Mouse (Mus musculus): ENCODE measurements around the gene Ccdc189. TPM values are rescaled to one million over a fixed set of nuclear protein-coding genes. Genes with fewer than 3 reads are reported as not detected.

Ccdc189 gene
- polyA plus RNA-seq (2012; ENCODE audit: low replicate concordance): 2.1 and 3.3 TPM in 2 replicates

DNA sequence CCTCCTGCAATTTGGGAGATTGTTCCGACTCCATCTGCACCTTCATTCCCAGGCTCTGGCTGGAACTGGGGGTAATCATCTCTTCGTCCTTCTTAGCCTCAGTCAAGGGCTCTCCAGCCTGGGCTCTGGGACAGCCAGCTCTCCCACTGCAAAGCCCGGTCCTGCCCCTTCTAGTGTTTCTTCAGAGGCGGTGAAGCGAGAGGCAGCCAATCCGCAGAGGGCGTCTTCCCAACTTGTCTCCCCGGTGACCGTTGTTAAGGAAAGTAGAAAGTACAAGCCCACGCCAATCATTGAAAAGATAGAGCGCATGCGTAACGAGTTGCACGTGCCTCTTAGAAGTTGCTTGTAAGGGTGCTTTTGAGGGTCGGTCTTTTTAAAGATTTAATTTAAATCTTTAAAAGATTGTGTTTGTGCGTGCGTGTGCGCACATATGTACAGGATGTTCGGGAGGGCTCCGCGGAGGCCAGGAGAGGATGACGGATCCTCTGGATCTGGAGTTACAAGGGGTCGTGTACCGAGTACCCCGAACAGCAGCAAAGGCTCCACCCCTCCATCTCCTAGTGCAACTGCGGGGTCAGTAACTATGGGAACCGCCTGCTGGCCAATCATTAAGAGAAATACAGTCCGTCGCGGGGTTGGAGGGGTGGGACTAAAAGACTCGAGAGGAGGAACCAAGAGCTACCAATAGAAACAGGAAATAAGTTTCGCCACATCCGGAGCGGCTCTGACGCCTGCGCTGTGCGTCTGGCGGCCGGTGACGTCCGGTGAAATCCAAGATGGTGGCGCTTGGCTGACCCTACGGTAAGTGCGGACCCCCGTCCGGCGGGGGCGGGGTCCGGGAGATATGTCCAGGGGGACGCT lies at the start of gene Ccdc189, which contains the start of gene Rnf40:
Gene Ccdc189, minus strand, starts transcription at position 585 of the 861 bp plus-strand sequence.
Gene Rnf40, plus strand, starts transcription at position 757 of the 861 bp plus-strand sequence.

GRCm38 (mm10) chr7:127614891-127615843 lies 26.8 kb upstream of the Ccdc189 start, which contains the start of gene Zfp629:
Zfp629 (minus strand) TSS chr7:127615797.

DNA sequence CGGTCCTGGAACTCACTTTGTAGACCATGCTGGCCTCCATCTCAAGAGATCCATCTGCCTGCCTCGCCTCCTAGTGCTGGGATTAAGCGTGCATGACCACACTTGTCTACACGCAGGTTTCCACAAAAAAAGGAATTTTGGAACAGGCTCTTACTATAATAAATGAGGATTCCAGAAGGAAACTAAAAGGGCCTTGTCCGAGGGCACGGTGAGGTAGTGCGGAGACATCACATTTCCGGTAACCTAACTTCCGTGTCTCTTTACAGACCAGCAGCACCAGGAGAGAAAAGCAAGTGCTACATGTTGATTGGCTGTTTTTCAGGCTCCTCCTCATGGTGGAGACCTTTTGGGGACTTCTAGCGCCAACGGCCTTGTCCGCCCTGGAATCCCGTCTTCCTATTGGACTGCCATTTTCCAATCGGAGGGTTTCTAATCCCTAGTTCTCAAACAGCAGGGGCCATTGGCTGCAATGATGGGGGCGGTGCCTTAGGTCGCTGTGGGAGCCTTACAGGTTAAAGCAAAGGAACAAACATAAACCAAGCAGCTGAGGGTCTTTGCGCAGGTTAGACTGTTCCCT lies 15.4 kb downstream of the Ccdc189 start, which contains the start of gene Phkg2:
Gene Phkg2, plus strand, starts transcription at position 446 of the 577 bp plus-strand sequence.

DNA sequence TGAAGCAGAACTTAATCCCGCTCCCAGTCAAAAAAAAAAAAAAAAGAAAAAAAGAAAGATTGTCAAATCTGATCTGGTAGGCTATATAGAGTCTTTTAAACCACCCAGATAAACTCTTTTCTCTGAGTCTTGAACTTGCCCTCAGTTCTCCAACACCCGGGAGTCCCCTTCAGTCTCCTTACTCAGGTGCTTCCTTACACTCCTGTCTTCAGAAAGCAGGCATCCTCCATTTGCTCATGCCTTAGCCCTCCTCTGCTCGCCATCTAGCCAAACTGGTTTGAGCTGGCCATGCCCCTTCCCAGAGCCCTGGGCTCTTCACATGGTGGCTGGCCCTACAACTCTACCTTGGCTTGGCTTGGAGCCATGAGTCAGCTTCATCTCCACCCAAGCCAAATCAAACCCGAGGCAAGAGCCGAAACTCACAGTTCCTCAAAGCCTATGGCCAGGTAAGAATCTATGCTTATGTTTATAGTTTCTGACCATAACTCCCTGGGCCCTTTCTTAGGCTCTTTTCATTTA lies 27.0 kb downstream of the Ccdc189 start, which contains the start of gene Tmem265:
Gene Tmem265, plus strand, starts transcription at position 51 of the 519 bp plus-strand sequence.

Other genes starting within 250 kb of the Ccdc189 start
- gene Zfp768, start 243.0 kb downstream of the Ccdc189 start, polyA plus RNA-seq (2012; ENCODE audit: low replicate concordance): 11.8 and 12.1 TPM in 2 replicates
- gene Zfp747, start 212.5 kb downstream of the Ccdc189 start, polyA plus RNA-seq (2012; ENCODE audit: low replicate concordance): 6.0 and 8.8 TPM in 2 replicates
- gene 9130019O22Rik, start 201.4 kb downstream of the Ccdc189 start, polyA plus RNA-seq (2012; ENCODE audit: low replicate concordance): 1.1 and 1.4 TPM in 2 replicates
- 5.7 and 9.3 TPM in 2 replicates for gene E430018J23Rik, start 195.0 kb downstream of the Ccdc189 start, polyA plus RNA-seq (2012; ENCODE audit: low replicate concordance)
- 2.3 and 3.1 TPM in 2 replicates for gene Zfp764, start 181.8 kb downstream of the Ccdc189 start, polyA plus RNA-seq (2012; ENCODE audit: low replicate concordance)
- 25.8 and 61.8 TPM in 2 replicates for gene Zfp688, start 166.5 kb downstream of the Ccdc189 start, polyA plus RNA-seq (2012; ENCODE audit: low replicate concordance)
- 13.2 and 16.8 TPM in 2 replicates for gene Zfp689, start 139.4 kb downstream of the Ccdc189 start, polyA plus RNA-seq (2012; ENCODE audit: low replicate concordance)
- 140 and 180 TPM in 2 replicates for gene Prr14, start 129.0 kb downstream of the Ccdc189 start, polyA plus RNA-seq (2012; ENCODE audit: low replicate concordance)
- gene Fbrs, start 109.4 kb downstream of the Ccdc189 start, polyA plus RNA-seq (2012; ENCODE audit: low replicate concordance): 733 and 1,419 TPM in 2 replicates
- gene Srcap, start 76.6 kb downstream of the Ccdc189 start, polyA plus RNA-seq (2012; ENCODE audit: low replicate concordance): 63.6 and 79.8 TPM in 2 replicates
- 39.4 and 48.5 TPM in 2 replicates for gene Gm42715, start 69.0 kb downstream of the Ccdc189 start, polyA plus RNA-seq (2012; ENCODE audit: low replicate concordance)
- gene Tmem265, start 27.2 kb downstream of the Ccdc189 start, polyA plus RNA-seq (2012; ENCODE audit: low replicate concordance): 0.69 and 5.4 TPM in 2 replicates
- 32.2 and 89.3 TPM in 2 replicates for gene Phkg2, start 15.3 kb downstream of the Ccdc189 start, polyA plus RNA-seq (2012; ENCODE audit: low replicate concordance)
- 49.1 and 52.5 TPM in 2 replicates for gene Rnf40, start 172 bp upstream of the Ccdc189 start, polyA plus RNA-seq (2012; ENCODE audit: low replicate concordance)
- gene Zfp629, start 27.2 kb upstream of the Ccdc189 start, polyA plus RNA-seq (2012; ENCODE audit: low replicate concordance): 11.0 and 18.9 TPM in 2 replicates
- gene Bcl7c, start 120.3 kb upstream of the Ccdc189 start, polyA plus RNA-seq (2012; ENCODE audit: low replicate concordance): 238 and 564 TPM in 2 replicates
- gene Ctf1, start 124.1 kb upstream of the Ccdc189 start, polyA plus RNA-seq (2012; ENCODE audit: low replicate concordance): 0.25 TPM in 1 of 2 replicates, not detected in the other
- gene Ctf2, start 143.6 kb upstream of the Ccdc189 start, polyA plus RNA-seq (2012; ENCODE audit: low replicate concordance): not detected in 2 replicates
- 26.7 and 56.3 TPM in 2 replicates for gene Fbxl19, start 155.9 kb upstream of the Ccdc189 start, polyA plus RNA-seq (2012; ENCODE audit: low replicate concordance)
- gene Orai3, start 181.2 kb upstream of the Ccdc189 start, polyA plus RNA-seq (2012; ENCODE audit: low replicate concordance): 46.3 and 124 TPM in 2 replicates
- gene Setd1a, start 188.1 kb upstream of the Ccdc189 start, polyA plus RNA-seq (2012; ENCODE audit: low replicate concordance): 61.8 and 82.0 TPM in 2 replicates
- 7.0 TPM in 1 of 2 replicates, not detected in the other for gene Gm49388, start 197.0 kb upstream of the Ccdc189 start, polyA plus RNA-seq (2012; ENCODE audit: low replicate concordance)
- 0.94 and 7.6 TPM in 2 replicates for gene Hsd3b7, start 212.0 kb upstream of the Ccdc189 start, polyA plus RNA-seq (2012; ENCODE audit: low replicate concordance)
- 86.0 and 101 TPM in 2 replicates for gene Stx4a, start 235.7 kb upstream of the Ccdc189 start, polyA plus RNA-seq (2012; ENCODE audit: low replicate concordance)
- 0.03 and 0.11 TPM in 2 replicates for gene Stx1b, start 236.0 kb upstream of the Ccdc189 start, polyA plus RNA-seq (2012; ENCODE audit: low replicate concordance)